Mouse (Mus musculus) olfactory bulb, adult 2 months (tissue): Measurements from ENCODE around the gene Kat2b. TPM values are rescaled to one million over a fixed set of nuclear protein-coding genes. Genes with fewer than 3 reads are reported as not detected.
"Not testable (repeated sequence)": the region's sequence is repeated elsewhere in the genome, so short reads cannot be mapped to it uniquely, and the experiment has no call there.

Experiments used
- H3K27ac ChIP-seq: fragments of 200-500 bp; 2 replicates; pipeline ENCODE4 v1.5.1; 2012; ENCODE audit warnings: low read depth, low read length; ENCODE audit not compliant: insufficient read depth
- H3K4me1 ChIP-seq: fragments of 200-500 bp; 2 replicates; pipeline ENCODE4 v1.6.1; 2012; ENCODE audit warnings: low read length; ENCODE audit not compliant: control insufficient read depth, insufficient read depth
- H3K4me3 ChIP-seq: fragments of 200-500 bp; 2 replicates; pipeline ENCODE4 v1.5.1; 2012; ENCODE audit warnings: mild to moderate bottlenecking, low read depth, low read length, moderate library complexity; ENCODE audit not compliant: insufficient read depth
- CTCF ChIP-seq: fragments of 200-500 bp; IDR thresholded peaks from 2 replicates; pipeline ENCODE4 v1.5.1; 2012; ENCODE audit warnings: low read depth, mild to moderate bottlenecking, low read length, moderate library complexity; ENCODE audit not compliant: insufficient read depth
- POLR2A ChIP-seq: fragments of 200-500 bp; IDR thresholded peaks from 2 replicates; pipeline ENCODE4 v1.6.1; 2012; ENCODE audit warnings: mild to moderate bottlenecking, low read depth, low read length, moderate library complexity; ENCODE audit not compliant: insufficient read depth
- WGBS: fragments of 180-500 bp; shearing (Covaris S2); methylation state at CpG from one replicate; pipeline ENCODE4 v1.1.7; 2018; 5-methylcytosine and 5-hydroxymethylcytosine counted together
- polyA plus RNA-seq: library from polyadenylated mRNA; stranded (reverse); fragments of >200 nt; gene quantifications from 2 replicates; pipeline ENCODE4 v1.2.4, GENCODE M21; 2012; ENCODE audit warnings: low replicate concordance; ENCODE audit not compliant: missing spikeins, insufficient read depth, insufficient read length

The Kat2b gene
- polyA plus RNA-seq, 1 experiment, result not detected

DNA sequence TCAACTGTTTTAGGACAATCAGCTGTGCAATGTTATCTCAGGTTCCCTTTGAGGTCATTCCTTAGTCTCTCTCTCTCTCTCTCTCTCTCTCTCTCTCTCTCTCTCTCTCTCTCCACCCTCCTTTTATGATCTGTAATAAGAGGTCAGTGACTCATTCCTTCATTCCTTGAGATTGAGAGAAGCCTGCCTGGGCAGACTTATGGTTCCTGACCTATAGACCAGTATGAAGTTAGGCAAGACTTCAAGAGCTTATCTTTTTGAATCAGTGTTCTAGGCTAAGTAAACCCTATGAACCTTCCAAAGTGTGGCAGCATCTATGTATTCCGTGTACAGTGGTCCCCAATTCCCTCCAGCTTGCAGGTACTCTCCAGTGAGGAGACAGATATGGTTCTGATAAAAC, 147.8 kb downstream of the Kat2b start:
- Histone ChIP-seq H3K4me3 (no peak overlapping the region), H3K4me1 (no peaks in the 10 kb centered on the region), H3K27ac (no peak overlapping the region)
- TF ChIP-seq CTCF (no peak), POLR2A (no peak)
- WGBS, result 73% methylated on average over 1 of the region's 1 CpGs

DNA sequence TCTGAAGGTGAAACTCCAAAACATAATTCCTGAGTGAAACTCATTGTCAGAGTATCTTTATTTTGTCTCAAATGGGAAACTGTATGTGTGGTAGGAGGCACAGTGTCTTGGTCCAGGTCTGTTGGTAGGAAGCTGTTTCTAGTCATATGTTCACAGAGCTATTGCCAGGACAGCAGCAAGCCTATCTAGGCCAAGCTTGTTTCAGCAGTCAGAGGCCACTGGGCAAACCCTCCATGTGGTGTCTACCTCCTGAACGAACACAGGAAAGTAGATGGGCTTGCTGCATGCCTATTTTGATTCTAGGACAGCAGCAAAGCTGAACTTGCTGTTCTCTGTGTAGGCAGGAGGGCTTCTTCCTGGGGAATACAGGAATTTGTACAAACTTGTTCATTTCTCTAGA, 148.5 kb downstream of the Kat2b start:
- WGBS, result 65% methylated on average over 1 of the region's 1 CpGs
- H3K4me1 ChIP-seq, H3K27ac ChIP-seq, H3K4me3 ChIP-seq: not testable (repeated sequence)

DNA sequence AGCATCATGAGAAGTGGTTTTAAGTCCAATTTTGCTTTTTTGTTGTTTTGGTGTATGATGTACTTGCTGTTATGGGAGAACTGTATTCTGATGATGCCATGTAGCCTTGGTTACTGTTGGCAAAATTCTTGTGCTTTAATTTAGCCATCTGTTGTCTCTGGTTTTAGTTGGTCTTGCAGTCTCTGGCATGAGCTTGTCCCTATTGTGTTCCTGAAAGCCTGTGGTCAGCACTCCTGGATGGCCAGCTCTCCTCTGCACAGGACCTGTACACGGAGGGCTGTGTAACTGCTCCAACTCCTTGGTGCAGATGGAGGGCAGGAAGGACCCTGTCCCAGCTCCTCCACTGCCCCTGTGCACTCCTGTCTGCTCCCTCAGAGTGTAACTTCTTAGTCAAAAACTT, 151.8 kb downstream of the Kat2b start:
- Histone ChIP-seq H3K4me1 (no peaks in the 10 kb centered on the region), H3K27ac (no peak overlapping the region), H3K4me3 (no peak overlapping the region)
- TF ChIP-seq CTCF, result no peak
- no peak for TF ChIP-seq POLR2A
- WGBS, result 69% methylated on average over 1 of the region's 1 CpGs

DNA sequence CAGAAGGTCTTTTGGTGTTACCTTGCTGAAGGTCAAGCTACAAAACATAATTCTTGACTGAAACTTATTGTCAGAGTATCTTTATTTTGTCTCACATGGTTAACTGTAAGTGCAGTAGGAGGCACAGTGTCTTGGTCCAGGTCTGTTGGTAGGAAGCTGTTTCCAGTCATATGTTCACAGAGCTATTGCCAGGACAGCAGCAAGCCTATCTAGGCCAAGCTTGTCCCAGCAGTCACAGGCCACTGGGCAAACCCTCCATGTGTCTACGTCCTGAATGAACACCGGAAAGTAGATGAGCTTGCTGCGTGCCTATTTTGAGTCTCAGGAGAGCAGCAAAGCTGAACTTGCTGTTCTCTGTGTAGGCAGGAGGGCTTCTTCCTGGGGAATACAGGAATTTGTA, 152.3 kb downstream of the Kat2b start:
- not testable (repeated sequence) for H3K4me1 ChIP-seq, H3K4me3 ChIP-seq, H3K27ac ChIP-seq
- 92% methylated on average over 3 of the region's 3 CpGs for WGBS

Other genes with a start within 250 kb of the Kat2b start
- gene Efhb, start 103.5 kb upstream of the Kat2b start, polyA plus RNA-seq, result not detected in 2 replicates
- gene Rab5a, start 87.6 kb upstream of the Kat2b start, polyA plus RNA-seq, result not detected in 2 replicates
- not detected in 2 replicates for gene Pp2d1, start 27.4 kb upstream of the Kat2b start, polyA plus RNA-seq
- not detected in 2 replicates for gene Sgo1, start 122.5 kb downstream of the Kat2b start, polyA plus RNA-seq